Mouse (Mus musculus) bone marrow, adult 2 months (tissue): Measurements from ENCODE around the gene Lsm2. TPM values are rescaled to one million over a fixed set of nuclear protein-coding genes. Genes with fewer than 3 reads are reported as not detected.
A peak's percentile ranks its signal among the peaks of the same experiment; 100 is the strongest.

Source experiments
- H3K27ac ChIP-seq: fragments of 200-500 bp; 2 replicates; pipeline ENCODE4 v1.5.1; 2012; ENCODE audit warnings: low read depth, mild to moderate bottlenecking, control low read depth, inconsistent platforms, low read length; ENCODE audit not compliant: control insufficient read depth, poor library complexity, insufficient read depth
- H3K4me1 ChIP-seq: fragments of 200-500 bp; 2 replicates; pipeline ENCODE4 v1.6.1; 2011; ENCODE audit warnings: low read length; ENCODE audit not compliant: control insufficient read depth, insufficient read depth
- H3K4me3 ChIP-seq: fragments of 200-500 bp; replicated peaks from 2 replicates; pipeline ENCODE3; 2011; ENCODE audit warnings: mild to moderate bottlenecking, low read depth, low read length, control low read depth; ENCODE audit not compliant: control insufficient read depth
- CTCF ChIP-seq: fragments of 200-500 bp; IDR thresholded peaks from 2 replicates; pipeline ENCODE4 v1.5.1; 2011; ENCODE audit warnings: low read length, control low read depth; ENCODE audit not compliant: control insufficient read depth, insufficient read depth
- POLR2A ChIP-seq: fragments of 200-500 bp; IDR thresholded peaks from 2 replicates; pipeline ENCODE4 v1.6.1; 2011; ENCODE audit warnings: low read depth, mild to moderate bottlenecking, control low read depth, low read length, borderline replicate concordance; ENCODE audit not compliant: control insufficient read depth
- WGBS: fragments of 180-500 bp; shearing (Covaris S2); methylation state at CpG from one replicate; pipeline ENCODE4 v1.1.7; 2018; 5-methylcytosine and 5-hydroxymethylcytosine counted together
- polyA plus RNA-seq: library from polyadenylated mRNA; stranded (reverse); fragments of >200 nt; gene quantifications from 2 replicates; pipeline ENCODE4 v1.2.4, GENCODE M21; 2011; ENCODE audit warnings: low replicate concordance; ENCODE audit not compliant: missing spikeins, insufficient read depth, insufficient read length

The Lsm2 gene
- polyA plus RNA-seq, 1 experiment = 84.5 TPM

GRCm38 (mm10) chr17:35013221-35013620, 31.6 kb downstream of the Lsm2 start:
- Histone ChIP-seq H3K4me1 (no peaks in the 10 kb centered on the region), H3K27ac (no peak overlapping the region), H3K4me3 (no peak overlapping the region)
- WGBS = 88% methylated on average over 6 of the region's 6 CpGs
- TF ChIP-seq POLR2A = no peak
- no peak for TF ChIP-seq CTCF

DNA sequence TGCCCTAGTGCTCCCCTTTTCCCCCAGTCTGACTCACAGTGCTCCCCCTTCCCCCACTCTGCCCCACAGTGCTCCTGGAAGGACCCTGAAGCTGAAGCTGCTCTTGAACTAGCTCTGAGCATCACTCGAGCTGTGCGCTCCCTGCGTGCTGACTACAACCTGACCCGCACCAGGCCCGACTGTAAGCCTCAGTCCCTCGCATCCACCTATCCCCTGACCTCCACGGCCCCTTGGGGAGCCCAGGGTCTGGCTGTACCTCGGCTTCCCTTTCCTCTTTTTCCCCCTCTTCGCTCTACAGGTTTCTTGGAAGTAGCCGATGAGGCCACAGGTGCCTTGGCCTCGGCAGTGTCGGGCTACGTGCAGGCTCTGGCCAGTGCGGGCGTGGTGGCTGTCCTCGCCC, 33.6 kb downstream of the Lsm2 start:
- TF ChIP-seq POLR2A = no peak
- TF ChIP-seq CTCF = no peak
- WGBS = 88% methylated on average over 16 of the region's 16 CpGs
- no peaks in the 10 kb centered on the region for H3K4me1 ChIP-seq
- H3K27ac ChIP-seq = no peak overlapping the region
- no peak overlapping the region for H3K4me3 ChIP-seq

GRCm38 (mm10) chr17:35016376-35016775, 34.7 kb downstream of the Lsm2 start, which contains the start of gene Vwa7:
Vwa7 (plus strand) TSS chr17:35016579.
- Histone ChIP-seq H3K27ac (no peak within 1 kb of the TSS), H3K4me3 (no peak within 1 kb of the TSS), H3K4me1 (no peaks in the 10 kb centered on the region)
- TF ChIP-seq POLR2A = no peak
- 40% methylated on average over 12 of the region's 12 CpGs for WGBS

DNA sequence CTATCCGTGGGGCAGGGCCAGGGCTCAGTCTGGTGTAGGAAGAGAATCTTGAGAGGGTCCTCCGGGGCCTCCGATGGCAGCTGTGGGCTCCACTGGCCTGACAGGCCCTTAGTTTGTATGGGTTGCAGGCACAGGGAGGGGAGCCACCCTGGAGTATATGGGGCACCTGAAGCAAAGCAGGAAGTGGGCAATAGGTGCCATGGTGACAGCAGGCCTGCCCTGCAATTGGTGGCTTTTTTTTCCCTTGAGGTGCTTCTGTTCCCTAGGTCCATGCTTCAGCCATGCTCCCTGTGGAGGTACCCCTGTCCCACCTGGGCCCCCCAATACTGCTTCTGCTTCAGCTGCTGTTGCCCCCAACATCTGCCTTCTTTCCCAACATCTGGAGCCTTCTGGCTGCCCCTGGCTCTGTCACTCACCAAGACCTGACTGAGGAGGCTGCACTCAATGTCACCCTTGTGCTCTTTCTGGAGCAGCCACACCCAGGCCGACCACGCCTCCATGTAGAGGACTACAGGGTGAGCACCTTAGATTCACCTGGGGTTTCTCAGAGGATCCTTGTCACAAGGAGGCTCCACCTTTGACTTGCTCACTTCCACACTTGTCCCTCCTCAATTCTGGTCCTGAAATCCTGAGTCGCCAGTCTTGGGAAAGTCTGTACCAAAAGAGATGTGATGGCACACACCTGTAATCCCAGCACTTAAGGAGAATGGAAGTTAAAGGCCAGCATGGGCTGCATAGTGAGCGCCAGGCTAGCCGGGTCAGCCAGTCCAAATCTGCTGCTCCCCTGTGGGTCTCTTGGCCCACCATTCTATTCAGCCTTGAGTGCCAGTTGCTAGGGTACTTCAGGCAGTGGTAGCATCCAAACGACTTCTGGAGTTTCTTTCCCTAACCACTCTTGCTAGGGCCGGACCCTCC, 35.4 kb downstream of the Lsm2 start:
- no peaks in the 10 kb centered on the region for H3K4me1 ChIP-seq
- H3K4me3 ChIP-seq = no peak overlapping the region
- TF ChIP-seq CTCF = no peak
- TF ChIP-seq POLR2A = no peak
- 66% methylated on average over 10 of the region's 10 CpGs for WGBS
- H3K27ac ChIP-seq = no peak overlapping the region

DNA sequence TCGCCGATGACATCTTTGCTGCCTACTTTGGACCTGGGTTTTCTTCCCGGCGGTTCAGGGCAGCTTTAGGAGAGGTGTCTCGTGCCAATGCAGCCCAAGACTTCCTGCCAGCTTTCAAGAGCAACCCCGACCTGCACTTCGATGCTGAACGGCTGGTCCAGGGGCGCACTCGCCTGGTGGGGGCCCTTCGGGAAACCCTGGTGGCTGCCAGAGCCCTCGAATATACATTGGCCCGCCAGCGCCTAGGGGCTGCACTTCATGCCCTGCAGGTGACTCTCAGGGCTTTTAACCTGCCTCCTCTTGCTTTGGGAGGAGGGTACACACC, 36.0 kb downstream of the Lsm2 start:
- no peaks in the 10 kb centered on the region for H3K4me1 ChIP-seq
- H3K27ac ChIP-seq = no peak overlapping the region
- no peak overlapping the region for H3K4me3 ChIP-seq
- no peak for TF ChIP-seq POLR2A
- no peak for TF ChIP-seq CTCF
- 46% methylated on average over 14 of the region's 14 CpGs for WGBS

- H3K4me3 ChIP-seq = no peak overlapping the region
- TF ChIP-seq POLR2A (no peak), CTCF (no peak)
- no peaks in the 10 kb centered on the region; the same call in 1 of the 2 replicates for H3K4me1 ChIP-seq
- no peak overlapping the region for H3K27ac ChIP-seq
- 82% methylated on average over 3 of the region's 3 CpGs for WGBS
Measured at GRCm38 (mm10) chr17:35018171-35018570, 36.5 kb downstream of the Lsm2 start.

DNA sequence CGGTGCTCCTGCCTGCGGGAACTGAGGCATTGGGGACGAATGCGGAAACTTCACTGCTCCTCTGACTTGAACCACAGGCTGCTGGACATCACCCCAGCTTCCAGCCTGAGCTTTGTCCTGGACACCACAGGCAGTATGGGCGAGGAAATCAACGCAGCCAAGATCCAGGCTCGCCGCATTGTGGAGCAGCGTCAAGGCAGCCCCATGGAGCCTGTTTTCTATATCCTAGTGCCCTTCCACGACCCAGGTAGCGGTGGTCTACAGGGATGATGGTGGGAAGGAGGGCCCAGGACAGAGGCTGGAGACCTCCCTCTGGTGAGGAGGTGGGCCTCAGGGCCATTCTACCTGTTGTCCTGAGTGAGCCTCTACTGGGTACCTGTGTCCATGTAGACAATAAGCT, 38.2 kb downstream of the Lsm2 start:
- no peak overlapping the region for H3K27ac ChIP-seq
- WGBS = 91% methylated on average over 11 of the region's 11 CpGs
- no peak for TF ChIP-seq POLR2A
- TF ChIP-seq CTCF = no peak
- peaks cover 2% of the 10 kb centered on the region for H3K4me1 ChIP-seq
- H3K4me3 ChIP-seq = no peak overlapping the region

- no peak overlapping the region for H3K4me3 ChIP-seq
- no peak for TF ChIP-seq CTCF
- TF ChIP-seq POLR2A = no peak
- peaks cover 2% of the 10 kb centered on the region for H3K4me1 ChIP-seq
- no peak overlapping the region for H3K27ac ChIP-seq
- 90% methylated on average over 8 of the region's 8 CpGs for WGBS
Measured at GRCm38 (mm10) chr17:35020551-35020950, 38.9 kb downstream of the Lsm2 start.

- Histone ChIP-seq H3K4me1 (peaks cover 2% of the 10 kb centered on the region), H3K4me3 (no peak overlapping the region), H3K27ac (no peak overlapping the region)
- WGBS = 20% methylated on average over 17 of the region's 17 CpGs
- peak; percentile 99 for TF ChIP-seq CTCF
- no peak for TF ChIP-seq POLR2A
Measured at GRCm38 (mm10) chr17:35021163-35021808, 39.6 kb downstream of the Lsm2 start.
